Mouse (Mus musculus) right cerebral cortex, adult 2 months (tissue): ENCODE data around the gene Swi5.
"Not testable (repeated sequence)": the region's sequence is repeated elsewhere in the genome, so short reads cannot be mapped to it uniquely, and the experiment has no call there.

Source experiments
- DNase-seq, 2 experiments: peaks; one replicate each; pipeline ENCODE4 v3.0.0; 2021 to 2022; ENCODE audit warnings: low spot score in 2 of 2

Gene Swi5

DNA sequence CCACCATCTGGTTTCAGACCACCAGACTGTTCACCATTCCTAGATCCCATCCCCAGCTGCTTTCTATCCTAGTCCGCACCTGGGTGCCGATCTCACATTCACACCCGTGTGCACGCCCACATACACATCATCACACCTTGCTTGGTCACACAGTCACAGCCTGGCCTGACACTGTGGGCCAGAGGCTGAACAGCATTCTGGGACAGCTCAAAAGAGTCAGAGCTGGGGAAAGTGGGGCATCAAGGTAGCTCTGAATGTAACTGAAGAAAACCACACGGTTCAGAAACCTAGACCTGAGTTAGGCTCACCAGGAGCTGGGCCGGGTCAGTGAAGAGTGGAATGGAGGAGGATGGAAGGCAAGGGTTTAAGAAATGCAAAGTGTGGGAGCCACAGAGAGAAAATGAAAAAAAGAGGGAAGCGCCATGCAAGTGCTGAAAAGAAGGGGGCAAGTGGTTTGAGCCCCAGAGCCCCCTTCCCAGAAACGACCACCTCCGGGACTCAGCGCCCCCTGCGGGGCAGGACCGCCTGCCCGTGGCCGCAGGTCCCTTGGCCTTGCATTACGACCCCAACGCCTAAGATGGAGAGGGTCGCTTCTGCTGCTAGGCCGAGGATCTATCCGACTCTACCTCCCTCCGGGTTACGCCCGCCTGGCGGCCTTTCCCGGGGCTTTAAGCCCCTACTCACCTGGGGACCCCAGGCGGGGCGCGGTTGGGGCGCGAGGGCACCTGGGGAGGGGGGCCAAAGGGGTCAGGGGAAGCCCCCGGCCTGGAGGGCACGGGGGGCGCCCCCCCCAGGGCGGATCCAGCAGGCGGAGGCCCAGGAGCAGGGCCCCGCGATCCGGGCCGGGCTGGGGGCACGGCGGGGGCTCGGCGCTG is 23.8 kb upstream of the Swi5 start:
- no peak for DNase-seq

DNA sequence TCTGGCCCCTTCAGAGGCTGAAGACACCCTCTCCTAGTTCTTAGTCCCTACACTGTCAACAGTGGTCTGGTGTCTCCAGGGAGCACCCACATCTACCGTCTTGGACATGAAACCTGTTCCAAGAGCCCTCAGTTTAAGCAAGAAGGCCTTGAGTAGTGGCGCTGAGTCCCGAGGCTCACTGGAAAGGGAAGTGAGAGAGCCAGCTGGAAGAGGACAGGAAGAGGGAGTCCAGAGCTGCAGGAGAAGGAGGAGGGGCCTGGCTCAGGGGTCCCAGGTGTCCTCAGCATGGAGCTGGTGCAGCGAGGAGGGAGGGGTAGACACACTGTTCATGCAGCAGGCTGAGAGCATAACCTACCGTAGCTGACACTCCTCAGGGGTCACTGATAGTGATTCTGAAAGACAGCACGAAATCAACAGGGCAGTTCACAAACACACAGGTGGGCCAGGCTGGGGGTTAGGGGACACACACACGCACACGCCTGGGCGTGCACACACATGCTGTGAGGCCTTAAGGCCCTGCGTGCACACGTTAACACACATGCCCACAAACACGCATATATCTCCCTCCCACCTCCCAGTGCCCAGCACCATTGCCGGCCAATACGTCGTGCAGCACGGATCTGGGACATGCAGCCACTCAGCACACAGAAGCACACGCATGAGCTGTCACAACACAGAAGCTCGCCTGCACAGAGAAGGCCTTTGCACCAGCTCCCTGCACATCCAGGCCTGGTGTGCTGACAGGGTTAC is 22.4 kb upstream of the Swi5 start:
- DNase-seq, result no peak

DNA sequence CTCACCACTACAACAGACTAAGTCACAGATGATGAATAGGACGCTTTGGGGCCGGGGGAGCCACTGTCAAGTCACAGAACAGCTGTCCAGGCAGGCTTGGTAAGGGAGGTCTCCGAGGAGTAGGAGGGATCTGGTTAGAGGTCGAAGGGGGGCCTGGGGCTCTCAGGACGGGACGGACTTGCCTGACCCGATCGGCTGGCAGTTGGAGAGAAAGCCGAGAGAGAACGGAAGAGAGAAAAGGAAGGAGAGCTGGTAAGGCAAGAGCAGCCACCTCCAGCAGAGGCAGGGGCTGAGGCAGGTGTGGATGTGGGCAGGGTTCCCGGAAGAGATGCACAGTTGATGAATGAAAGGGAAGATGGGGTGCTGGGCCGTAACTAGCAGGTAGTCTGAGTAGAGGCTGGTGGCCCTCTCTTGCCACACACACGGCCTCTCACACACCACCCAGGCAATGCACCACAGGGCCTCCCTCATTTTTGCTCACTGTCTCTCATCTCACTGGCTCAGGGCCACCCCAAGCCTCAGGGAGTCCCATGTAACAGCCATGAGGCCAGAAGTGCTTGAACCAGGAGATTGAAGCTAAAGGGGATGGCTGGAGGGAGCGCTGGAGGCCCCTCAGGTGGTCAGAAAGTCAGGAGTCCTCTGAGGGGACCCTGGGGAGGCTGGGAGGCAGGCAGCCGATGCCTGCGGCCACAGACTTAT is 21.1 kb upstream of the Swi5 start:
- no peak for DNase-seq

DNA sequence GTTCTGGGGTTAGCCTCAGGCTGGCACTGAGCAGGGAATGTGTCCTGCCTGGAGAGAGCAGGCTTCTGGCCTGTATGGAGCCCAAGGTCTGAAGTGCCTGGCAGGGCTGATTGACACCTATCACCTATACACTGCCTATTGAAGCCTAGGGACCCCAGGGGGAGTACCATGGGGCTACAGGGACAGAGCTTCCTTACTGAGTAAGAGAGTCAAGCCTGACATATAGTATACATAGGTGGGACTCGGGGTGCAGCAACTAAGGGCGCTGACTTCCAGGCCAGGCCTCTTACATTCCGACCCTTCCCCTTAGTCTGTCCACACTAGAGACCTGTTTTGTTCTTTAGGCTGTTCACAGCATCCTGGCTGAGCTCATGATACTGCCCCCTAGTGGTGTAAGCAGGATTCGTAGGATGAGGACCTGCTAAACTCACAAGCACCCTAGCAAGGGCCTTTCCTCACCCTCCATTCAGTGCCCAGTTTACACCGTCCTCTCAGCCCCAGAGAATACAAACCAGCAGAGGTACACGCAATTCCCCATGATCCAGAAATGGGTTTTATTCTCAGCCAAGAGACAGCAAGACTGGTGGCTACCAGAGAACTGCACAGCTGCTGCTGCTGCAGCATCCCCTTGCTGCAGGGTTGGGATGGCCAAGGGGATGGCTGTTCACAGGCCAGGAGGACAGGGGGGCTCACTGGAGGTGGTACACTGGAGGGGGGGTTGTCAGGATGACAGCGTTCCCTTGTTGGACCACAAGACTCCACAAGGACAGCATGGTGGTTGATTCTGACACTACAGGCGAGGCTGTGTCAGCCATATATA is 20.3 kb upstream of the Swi5 start:
- peak; percentile 79 to 83 for DNase-seq

DNA sequence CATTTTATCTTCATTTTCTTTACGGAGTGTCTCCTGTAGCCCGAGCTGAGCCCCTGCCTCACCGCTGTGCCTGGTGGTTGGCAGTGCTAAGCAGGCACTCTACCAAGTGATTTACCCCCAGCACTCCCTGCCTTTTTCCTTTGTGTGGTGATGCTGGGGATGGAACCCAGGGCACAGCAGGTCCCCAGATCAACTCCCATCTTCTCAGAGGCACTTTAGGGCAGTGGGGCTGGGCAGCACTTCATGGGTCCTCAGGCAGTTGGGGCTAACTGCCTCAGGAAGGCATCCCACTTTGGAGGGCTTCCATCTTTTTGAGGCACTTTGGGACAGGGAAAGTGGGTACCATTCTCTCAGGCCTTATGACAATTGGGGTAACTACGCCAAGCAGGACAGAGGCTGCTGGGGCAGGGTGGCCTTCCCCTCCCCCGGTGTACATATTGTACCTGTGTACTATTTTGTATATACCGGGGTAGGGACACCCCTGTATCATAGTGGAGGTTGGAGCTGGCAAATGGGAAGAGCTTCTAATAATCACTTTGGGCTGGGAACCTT is 19.4 kb upstream of the Swi5 start:
- no peak for DNase-seq

DNA sequence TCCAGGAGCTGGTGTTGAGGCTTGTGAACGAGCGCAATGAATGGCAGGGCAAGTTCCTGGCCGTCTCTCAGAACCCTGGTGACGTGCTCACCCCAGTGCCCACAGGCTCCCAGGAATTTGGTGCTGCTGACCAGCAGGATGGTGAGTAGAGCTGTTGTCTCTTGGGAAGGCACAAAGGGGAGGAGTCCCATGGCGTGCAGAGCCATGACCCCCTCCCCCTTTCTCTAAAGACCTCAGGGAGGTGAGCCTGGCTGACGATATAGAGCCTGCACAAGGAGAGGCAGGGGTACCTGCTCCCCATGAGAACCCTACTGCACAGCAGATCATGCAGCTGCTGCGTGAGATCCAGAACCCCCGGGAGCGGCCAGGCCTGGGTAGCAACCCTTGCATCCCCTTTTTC is 18.3 kb upstream of the Swi5 start:
- no peak for DNase-seq

DNA sequence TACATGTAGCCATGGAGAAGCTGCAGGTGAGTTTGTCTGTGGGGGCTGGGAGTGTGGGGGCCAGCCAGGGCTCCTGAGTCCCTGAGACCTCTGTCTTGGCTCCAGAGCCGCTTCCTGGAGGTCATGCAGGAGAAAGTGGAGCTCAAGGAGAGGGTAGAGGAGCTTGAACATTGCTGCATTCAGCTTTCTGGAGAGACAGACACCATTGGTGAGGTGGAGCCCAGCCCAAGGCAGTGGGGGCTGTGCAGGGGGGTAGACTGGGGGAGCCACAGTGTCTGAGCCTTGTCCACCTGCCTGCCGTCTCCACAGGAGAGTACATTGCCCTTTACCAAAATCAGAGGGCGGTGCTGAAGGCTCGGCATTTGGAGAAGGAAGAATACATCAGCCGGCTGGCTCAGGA is 17.8 kb upstream of the Swi5 start:
- no peak for DNase-seq

DNA sequence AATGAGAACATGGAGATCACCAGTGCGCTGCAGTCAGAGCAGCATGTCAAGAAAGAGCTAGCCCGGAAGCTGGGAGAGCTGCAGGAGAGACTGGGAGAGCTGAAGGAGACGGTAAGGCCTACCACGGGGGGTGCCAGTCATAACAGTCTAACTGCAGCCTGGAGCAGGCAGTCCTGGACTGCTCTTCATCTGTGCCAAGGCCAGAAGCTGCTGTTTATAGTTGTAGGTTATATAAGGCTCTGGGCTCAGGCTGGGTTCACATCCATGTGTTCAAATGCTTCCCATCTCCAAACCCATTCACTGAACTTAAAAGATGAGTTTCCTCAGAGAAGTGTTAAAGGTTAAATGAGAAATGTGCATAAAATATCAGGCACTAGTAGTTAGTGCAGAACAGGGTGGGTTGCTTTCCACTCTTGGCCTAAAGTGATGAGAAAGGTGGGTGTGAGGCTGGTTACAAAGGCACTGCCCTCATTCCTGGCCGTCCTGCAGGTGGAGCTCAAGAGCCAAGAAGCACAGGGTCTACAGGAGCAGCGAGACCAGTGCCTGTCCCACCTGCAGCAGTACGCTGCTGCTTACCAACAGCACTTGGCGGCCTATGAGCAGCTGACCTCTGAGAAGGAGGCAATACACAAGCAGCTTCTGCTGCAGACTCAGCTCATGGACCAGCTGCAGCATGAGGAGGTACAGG is 16.4 kb upstream of the Swi5 start:
- DNase-seq, result peak in 1 of 2 experiments; percentile 76

DNA sequence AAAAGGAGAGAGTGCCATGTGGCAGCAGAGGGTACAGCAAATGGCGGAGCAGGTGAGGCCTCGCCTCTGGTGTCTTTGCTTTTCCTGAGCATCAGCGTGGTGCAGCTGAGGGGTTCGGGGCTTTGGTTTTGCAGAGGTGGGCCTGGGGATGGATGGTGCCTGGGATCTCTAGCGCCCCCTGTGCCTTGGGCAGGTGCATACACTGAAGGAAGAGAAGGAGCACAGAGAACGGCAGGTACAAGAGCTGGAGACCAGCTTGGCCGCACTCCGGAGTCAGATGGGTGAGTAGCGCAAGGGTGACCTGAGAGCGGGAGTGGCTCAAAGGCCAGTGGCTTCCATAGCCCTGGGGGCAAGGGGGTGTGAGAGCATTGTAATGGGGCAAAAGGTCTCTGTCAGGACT is 15.1 kb upstream of the Swi5 start:
- DNase-seq, result no peak

DNA sequence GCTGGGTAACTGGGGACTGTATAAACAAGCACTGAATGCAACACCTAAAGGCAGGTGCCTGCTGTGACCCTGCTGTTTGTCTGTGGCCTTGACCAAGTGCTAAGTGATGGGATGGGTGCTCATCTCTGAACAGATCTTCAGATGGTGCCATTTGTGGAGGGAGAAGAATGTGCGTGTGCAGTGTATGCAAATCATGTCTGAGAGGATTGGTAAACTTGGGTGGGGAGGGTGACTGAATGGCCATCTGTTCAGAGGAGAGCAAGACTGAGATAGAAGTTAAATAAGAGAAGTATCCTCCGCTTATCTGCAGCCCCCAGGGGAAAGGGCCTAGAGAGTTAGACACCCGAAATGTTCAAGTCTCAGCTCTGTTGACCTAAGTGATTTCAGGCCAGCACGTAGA is 11.6 kb upstream of the Swi5 start:
- DNase-seq, result no peak

DNA sequence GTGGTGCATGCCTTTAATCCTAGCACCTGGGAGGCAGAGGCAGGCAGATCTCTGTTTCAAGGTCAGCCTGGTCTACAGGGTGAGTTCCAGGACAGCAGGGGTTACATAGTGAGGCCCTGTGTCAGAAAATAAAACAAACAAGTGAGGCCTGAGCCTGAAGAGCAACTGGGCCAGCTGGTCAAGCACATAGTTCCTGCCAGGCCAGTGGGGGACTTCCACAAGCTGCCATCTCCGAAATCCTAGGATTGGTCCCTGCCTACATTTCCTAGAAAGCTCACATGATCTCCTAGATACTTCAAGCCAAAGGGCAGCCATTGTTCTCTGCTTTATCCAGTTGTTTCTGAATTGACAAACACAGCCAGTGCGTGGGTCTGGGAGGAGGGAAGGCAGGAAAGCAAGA is 8.0 kb upstream of the Swi5 start:
- DNase-seq, result not testable (repeated sequence)

DNA sequence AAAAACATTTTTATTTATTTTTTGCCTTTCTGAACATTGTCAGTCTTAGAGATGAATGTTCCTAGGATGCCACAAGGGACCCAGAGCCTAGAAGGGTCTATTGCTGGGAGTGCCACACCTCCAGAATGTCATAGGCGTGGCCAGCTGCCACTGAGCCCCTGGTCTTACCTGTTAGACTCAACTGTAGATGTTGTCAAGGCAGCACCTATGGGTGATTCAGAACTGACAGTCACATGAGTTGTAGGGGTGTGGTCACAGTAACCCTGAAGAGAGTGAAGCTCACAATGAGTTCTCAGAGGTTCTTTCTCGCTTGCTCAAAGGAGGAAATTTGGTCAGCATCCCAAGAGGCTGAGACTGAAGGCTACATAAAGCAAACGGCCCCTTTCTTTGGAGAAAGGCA is 7.4 kb upstream of the Swi5 start:
- no peak for DNase-seq

DNA sequence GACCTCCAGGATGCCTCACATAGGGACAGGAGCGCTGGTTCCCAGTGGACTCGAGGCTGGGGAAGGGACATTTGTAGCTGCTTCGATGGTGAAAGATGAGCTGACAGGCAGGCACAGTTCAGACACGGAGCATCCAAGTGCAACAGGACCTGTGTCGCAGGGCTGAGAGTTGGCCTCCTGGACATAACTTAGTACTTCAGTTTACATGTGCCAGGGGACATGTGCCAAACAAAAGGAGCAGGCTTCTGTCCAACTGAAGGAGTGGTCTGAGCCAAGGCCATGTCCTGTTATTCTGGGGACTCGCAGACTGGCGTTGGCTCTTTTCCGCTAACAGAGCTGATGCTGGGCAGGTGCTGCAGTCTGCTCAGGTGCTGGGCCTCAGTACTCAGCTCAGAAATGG is 6.5 kb upstream of the Swi5 start:
- DNase-seq, result no peak

DNA sequence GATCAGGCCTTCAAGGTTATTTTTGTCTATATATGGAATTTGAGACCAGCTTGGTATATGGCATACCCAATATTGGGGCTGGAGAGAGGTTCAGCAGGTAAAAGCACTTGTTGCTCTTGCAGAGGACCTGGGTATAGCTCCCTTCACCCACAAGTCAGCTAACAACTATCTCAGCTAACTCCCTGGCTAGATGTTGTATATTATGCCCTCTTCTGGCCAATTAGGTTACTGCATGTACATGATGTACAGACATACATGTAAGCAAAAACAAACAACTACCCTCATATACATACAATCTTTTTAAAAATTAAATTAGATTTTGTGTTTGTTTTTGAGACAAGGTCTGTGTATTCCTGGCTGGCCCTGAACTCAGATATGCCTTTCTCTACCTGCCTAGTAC is 1.7 kb upstream of the Swi5 start:
- DNase-seq, result no peak

DNA sequence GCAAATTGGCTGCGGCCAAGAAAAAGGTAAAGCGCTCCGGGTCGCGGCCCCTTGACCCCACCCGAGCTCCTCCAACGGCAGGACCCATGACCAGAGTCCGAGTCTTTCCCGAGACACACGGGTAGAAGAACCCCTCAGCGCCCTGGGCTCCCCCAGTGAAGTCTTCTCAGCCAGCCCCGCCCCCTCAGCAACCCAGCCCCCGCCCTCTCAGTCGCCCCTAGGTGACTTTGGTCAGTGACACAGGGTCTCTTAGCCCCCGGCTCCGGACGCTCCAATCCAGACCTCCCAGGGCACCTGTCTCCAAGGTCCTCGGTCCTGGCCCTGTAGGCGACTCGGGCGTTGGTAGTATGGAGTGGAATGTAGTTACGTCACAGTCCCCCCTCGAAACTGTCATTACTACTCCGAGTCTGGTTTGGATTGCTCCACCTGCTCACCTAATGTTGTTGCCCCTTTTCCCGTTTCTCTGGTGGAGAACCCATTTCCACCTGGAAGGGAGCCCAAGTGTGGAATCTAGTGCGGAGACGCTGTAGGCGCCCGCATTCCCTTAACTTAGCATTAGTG is 576 bp upstream of the Swi5 start:
- no peak for DNase-seq

DNA sequence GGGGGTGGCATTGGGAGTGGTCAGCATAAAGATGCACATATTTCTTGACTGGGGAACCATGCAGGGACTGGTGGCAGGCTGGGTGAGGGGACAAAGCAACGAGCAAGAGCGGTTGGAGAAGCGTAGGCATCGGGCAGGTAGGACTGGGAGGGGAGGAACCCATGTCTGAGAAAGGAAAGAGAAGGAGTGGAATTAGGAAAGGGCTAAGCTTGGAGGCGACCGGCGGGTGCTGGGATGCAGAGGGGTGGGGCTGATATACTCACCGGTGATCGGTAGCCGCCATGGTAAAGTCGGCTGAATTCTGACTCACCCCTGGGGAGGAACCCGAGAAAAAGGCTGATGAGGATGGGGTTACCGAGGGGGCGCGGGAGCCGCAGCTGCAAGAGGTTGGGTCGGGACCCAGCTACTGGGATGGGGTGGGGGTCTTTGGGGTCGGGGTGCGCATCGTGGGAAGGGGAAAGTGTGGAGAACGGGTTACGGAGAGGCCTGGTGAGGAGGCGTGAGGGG is 488 bp downstream of the Swi5 start, which contains the start of gene Golga2:
Gene Golga2, plus strand, starts transcription at position 51 of the 507 bp plus-strand sequence.
- DNase-seq, result peak in 1 of 2 experiments; percentile 19

DNA sequence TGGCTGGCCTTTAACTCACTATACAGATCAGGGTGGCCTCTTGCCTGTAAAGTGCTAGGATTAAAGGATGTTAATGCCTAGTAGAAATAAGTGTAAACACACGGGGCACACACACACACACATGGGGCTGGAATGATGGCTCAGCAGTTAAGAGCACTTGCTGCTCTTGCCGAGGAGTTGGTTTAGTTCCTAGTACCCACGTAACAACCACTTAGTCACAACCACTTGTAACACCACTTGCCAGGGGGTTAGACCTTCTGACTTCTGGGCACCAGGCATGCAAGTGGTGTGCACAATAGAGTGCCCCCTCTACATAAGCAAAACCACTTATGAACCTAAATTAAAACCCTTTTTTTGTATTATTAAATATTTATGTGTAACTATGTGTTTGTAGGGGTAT is 3.9 kb downstream of the Swi5 start:
- no peak for DNase-seq

DNA sequence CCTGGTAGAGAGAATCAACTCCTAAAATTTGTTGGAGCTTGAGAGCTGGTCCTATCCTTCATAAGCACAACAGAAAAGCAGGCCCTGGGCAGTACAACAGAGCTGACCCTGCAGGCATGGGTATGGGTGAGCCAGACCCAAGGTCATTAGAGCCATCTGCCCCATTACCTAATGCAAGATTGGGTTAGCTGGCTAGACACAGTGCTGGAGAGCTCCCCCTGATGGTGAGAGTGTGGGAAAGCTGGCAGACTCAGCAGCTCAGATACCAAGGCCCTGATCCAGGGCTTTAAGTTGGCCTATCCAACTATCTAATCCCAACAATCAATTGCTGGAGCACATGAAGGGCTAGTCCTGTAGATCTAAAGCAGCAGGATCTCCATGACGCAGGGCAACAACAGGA is 5.1 kb downstream of the Swi5 start:
- DNase-seq, result peak; percentile 42 to 55

DNA sequence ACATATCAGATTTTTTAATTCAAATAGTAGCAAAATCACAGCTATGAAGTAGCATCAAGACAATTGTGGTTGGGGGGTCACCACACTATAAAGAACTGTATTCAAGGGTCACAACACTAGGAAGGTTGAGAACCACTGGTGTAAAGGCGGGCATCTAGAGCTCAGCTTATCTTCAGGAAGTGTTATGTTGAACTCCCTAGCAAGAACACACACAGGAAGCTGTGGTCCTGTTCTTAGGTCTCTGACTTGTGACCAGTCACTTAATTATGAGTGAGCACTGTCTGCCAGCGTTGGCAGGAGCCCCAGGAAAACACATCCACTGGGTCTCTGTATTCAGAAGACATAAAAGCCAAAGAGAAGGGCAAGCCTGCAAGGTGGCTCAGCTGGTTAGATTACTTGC is 5.6 kb downstream of the Swi5 start:
- DNase-seq, result no peak

DNA sequence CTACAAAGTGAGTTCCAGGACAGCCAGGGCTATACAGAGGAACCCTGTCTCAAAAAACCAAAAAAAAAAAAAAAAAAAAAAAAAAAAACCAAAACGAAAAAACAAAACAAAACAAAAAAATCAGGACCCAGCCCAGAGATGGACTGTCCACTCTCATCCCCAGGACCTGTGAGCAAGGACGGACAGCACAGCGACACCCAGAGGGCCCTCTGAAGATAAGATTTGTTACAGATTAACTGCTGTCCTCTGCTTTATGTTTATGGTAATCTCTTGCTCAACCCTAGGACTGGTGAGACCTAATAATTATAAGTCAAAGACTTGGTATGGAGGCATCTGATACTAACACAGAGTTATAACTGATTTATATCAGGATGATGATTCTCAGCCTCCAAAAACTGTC is 12.1 kb downstream of the Swi5 start:
- DNase-seq, result no peak
